Mouse (Mus musculus): ENCODE measurements around the gene Col8a2. TPM values are rescaled to one million over a fixed set of nuclear protein-coding genes. Genes with fewer than 3 reads are reported as not detected.

The Col8a2 gene
- total and polyA plus RNA-seq, 3 experiments, result 0.05 TPM; not detected in 2

GRCm38 (mm10) chr4:126311566-126312200, 25.1 kb downstream of the Col8a2 start:
- ATAC-seq (ENCODE audit: extremely low read depth, insufficient number of reproducible peaks, low FRiP score, poor library complexity, severe bottlenecking) (no peak), DNase-seq (ENCODE audit: low spot score) (no peak)
- Histone ChIP-seq H3K9me3 (replicated peaks) (no peaks in the 10 kb centered on the region), H3K4me3 (ENCODE audit: low read depth, low read length) (no peak overlapping the region), H3K4me1 (ENCODE audit: insufficient read depth, low read depth, low read length) (peaks cover 7% of the 10 kb centered on the region; the same call in 1 of the 2 replicates), H3K27me3 (ENCODE audit: insufficient read depth, low read length) (peaks cover 10% of the 10 kb centered on the region), H3K36me3 (replicated peaks) (peaks cover 32% of the 10 kb centered on the region)
- TF ChIP-seq GATA2 (IDR thresholded peaks at IDR 0.05; ENCODE audit: borderline replicate concordance, low read depth, low read length) (no peak), GATA1 (IDR thresholded peaks at IDR 0.05; ENCODE audit: borderline replicate concordance, low read length) (no peak), TAL1 (conservative IDR thresholded peaks at IDR 0.05; ENCODE audit: low read depth, low read length) (no peak), POLR2AphosphoS5 (IDR thresholded peaks at IDR 0.05; ENCODE audit: insufficient replicate concordance, low read depth, low read length) (no peak), CTCF (IDR thresholded peaks at IDR 0.05; ENCODE audit: low read depth, low read length) (no peak)

DNA sequence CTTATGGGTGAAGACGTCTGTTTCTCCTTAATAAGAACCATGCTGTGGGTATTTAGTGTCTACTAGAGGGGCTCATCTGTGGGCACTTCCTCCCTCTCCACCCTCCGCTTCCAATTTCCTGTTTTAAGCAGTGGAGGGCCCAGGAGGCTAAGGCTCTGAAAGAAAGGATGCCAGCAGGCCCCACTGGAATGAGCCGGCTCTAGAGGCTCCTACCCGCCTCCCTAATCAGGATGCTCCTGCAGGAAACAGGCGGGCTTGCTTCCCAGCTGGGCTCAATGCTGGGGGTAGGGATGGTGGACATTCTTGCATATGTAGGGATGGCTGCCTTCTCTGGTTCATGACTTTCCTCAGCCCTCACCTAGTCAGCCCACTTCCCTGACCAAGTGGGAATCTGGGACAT, 26.6 kb downstream of the Col8a2 start:
- DNase-seq (ENCODE audit: low spot score) (no peak), ATAC-seq (ENCODE audit: extremely low read depth, insufficient number of reproducible peaks, low FRiP score, poor library complexity, severe bottlenecking) (no peak)
- peaks cover 13% of the 10 kb centered on the region for H3K4me1 ChIP-seq (ENCODE audit: insufficient read depth, low read depth, low read length)
- no peaks in the 10 kb centered on the region for H3K9me3 ChIP-seq (replicated peaks)
- peaks cover 5% of the 10 kb centered on the region for H3K27me3 ChIP-seq (ENCODE audit: insufficient read depth, low read length)
- peaks cover 47% of the 10 kb centered on the region for H3K36me3 ChIP-seq (replicated peaks)
- TF ChIP-seq GATA2 (IDR thresholded peaks at IDR 0.05; ENCODE audit: borderline replicate concordance, low read depth, low read length) (no peak), GATA1 (IDR thresholded peaks at IDR 0.05; ENCODE audit: borderline replicate concordance, low read length) (no peak), POLR2AphosphoS5 (IDR thresholded peaks at IDR 0.05; ENCODE audit: insufficient replicate concordance, low read depth, low read length) (no peak), TAL1 (conservative IDR thresholded peaks at IDR 0.05; ENCODE audit: low read depth, low read length) (no peak), CTCF (IDR thresholded peaks at IDR 0.05; ENCODE audit: low read depth, low read length) (no peak)
- no peak overlapping the region for H3K4me3 ChIP-seq (ENCODE audit: low read depth, low read length)

- ATAC-seq (ENCODE audit: extremely low read depth, insufficient number of reproducible peaks, low FRiP score, poor library complexity, severe bottlenecking) (no peak), DNase-seq (ENCODE audit: low spot score) (no peak)
- no peaks in the 10 kb centered on the region for H3K9me3 ChIP-seq (replicated peaks)
- peaks cover 2% of the 10 kb centered on the region; the same call in 1 of the 2 replicates for H3K27me3 ChIP-seq (ENCODE audit: insufficient read depth, low read length)
- H3K4me3 ChIP-seq (ENCODE audit: low read depth, low read length), result no peak overlapping the region
- no peak for TF ChIP-seq GATA2 (IDR thresholded peaks at IDR 0.05; ENCODE audit: borderline replicate concordance, low read depth, low read length)
- TF ChIP-seq CTCF (IDR thresholded peaks at IDR 0.05; ENCODE audit: low read depth, low read length), result no peak
- no peak for TF ChIP-seq TAL1 (conservative IDR thresholded peaks at IDR 0.05; ENCODE audit: low read depth, low read length)
- no peak for TF ChIP-seq POLR2AphosphoS5 (IDR thresholded peaks at IDR 0.05; ENCODE audit: insufficient replicate concordance, low read depth, low read length)
- TF ChIP-seq GATA1 (IDR thresholded peaks at IDR 0.05; ENCODE audit: borderline replicate concordance, low read length), result no peak
- H3K4me1 ChIP-seq (ENCODE audit: insufficient read depth, low read depth, low read length), result peaks cover 17% of the 10 kb centered on the region
- H3K36me3 ChIP-seq (replicated peaks), result peaks cover 59% of the 10 kb centered on the region
Observed at GRCm38 (mm10) chr4:126314393-126314792, 27.8 kb downstream of the Col8a2 start.

DNA sequence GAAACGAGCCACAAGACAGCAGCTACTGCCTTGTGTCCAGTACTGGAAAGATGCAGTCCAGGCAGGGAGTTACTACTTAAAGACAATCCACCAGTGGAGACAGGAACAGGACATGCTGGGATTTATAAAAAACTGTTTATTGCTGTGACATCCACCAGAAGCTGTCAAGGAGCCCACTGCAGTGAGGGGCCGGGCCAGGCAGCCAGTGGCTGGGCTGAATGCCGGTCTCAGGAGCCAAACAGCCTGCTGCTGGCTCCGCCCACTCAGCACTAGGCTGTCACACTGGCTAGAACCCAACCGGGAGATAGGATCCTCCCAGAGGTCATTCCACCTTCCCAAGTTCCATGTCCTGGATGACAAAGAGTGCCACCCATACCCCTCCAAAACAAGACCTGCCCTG, 29.3 kb downstream of the Col8a2 start:
- Histone ChIP-seq H3K36me3 (replicated peaks) (peaks cover 66% of the 10 kb centered on the region), H3K4me1 (ENCODE audit: insufficient read depth, low read depth, low read length) (peaks cover 27% of the 10 kb centered on the region), H3K4me3 (ENCODE audit: low read depth, low read length) (no peak overlapping the region), H3K27me3 (ENCODE audit: insufficient read depth, low read length) (no peaks in the 10 kb centered on the region), H3K9me3 (replicated peaks) (no peaks in the 10 kb centered on the region)
- ATAC-seq (ENCODE audit: extremely low read depth, insufficient number of reproducible peaks, low FRiP score, poor library complexity, severe bottlenecking) (no peak), DNase-seq (ENCODE audit: low spot score) (no peak)
- TF ChIP-seq GATA1 (IDR thresholded peaks at IDR 0.05; ENCODE audit: borderline replicate concordance, low read length) (no peak), TAL1 (conservative IDR thresholded peaks at IDR 0.05; ENCODE audit: low read depth, low read length) (no peak), GATA2 (IDR thresholded peaks at IDR 0.05; ENCODE audit: borderline replicate concordance, low read depth, low read length) (no peak), POLR2AphosphoS5 (IDR thresholded peaks at IDR 0.05; ENCODE audit: insufficient replicate concordance, low read depth, low read length) (no peak), CTCF (IDR thresholded peaks at IDR 0.05; ENCODE audit: low read depth, low read length) (no peak)

DNA sequence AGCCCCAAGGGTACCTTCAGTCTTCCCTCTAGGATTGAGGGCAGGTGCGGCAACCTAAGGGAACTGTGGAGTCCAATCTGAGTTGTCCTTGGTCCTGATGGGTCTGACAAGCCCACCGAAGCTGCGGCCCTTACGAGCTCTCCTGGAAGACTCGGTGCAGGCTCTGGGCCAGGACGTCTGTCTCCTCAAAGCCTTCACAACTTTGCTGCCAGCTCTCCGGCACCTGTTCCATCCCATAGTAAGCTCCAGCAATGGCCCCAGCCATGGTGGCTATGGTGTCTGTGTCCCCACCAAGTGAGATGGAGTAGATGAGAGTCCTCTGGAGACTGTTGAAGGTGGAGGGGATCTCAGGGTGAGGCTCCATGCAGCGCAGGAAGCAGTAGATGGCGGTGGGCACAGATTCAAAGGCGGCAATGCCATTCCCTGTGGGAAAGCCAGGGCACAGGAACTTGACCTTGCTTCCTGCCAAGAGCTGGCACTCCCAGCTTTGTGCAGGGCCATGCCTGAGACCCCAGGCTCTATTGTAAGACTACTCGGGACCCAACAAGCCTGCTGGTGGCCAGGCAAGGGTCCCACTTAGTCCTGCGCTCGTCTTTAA, 29.9 kb downstream of the Col8a2 start:
- DNase-seq (ENCODE audit: low spot score), result no peak
- H3K4me3 ChIP-seq (ENCODE audit: low read depth, low read length), result no peak overlapping the region
- H3K27me3 ChIP-seq (ENCODE audit: insufficient read depth, low read length), result no peaks in the 10 kb centered on the region
- H3K9me3 ChIP-seq (replicated peaks), result no peaks in the 10 kb centered on the region
- TF ChIP-seq GATA1 (IDR thresholded peaks at IDR 0.05; ENCODE audit: borderline replicate concordance, low read length), result no peak
- TF ChIP-seq POLR2AphosphoS5 (IDR thresholded peaks at IDR 0.05; ENCODE audit: insufficient replicate concordance, low read depth, low read length), result no peak
- TF ChIP-seq GATA2 (IDR thresholded peaks at IDR 0.05; ENCODE audit: borderline replicate concordance, low read depth, low read length), result no peak
- no peak for TF ChIP-seq CTCF (IDR thresholded peaks at IDR 0.05; ENCODE audit: low read depth, low read length)
- TF ChIP-seq TAL1 (conservative IDR thresholded peaks at IDR 0.05; ENCODE audit: low read depth, low read length), result no peak
- peaks cover 29% of the 10 kb centered on the region for H3K4me1 ChIP-seq (ENCODE audit: insufficient read depth, low read depth, low read length)
- peaks cover 66% of the 10 kb centered on the region for H3K36me3 ChIP-seq (replicated peaks)
- ATAC-seq (ENCODE audit: extremely low read depth, insufficient number of reproducible peaks, low FRiP score, poor library complexity, severe bottlenecking), result no peak

DNA sequence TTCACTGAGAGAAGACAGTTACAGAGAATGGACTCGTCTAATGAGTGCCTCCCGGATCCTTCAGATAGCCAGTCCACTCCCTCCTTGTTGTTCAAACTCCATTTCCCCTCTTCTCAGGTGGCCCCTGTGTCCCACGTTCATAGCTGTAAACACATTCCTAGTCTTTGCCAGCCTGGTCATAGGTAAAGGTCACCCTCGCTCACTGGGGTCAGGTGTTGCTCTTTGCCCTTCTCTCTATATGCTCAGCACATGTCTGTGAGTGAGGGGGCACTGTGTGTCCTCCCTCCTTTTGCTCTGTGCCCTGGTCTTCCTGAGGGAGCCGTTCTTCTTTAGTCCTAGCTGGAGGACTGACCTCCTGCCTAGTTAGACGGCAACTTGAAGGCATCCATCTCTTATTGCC, 33.2 kb downstream of the Col8a2 start:
- H3K36me3 ChIP-seq (replicated peaks), result peaks cover 52% of the 10 kb centered on the region
- ATAC-seq (ENCODE audit: extremely low read depth, insufficient number of reproducible peaks, low FRiP score, poor library complexity, severe bottlenecking) (no peak), DNase-seq (ENCODE audit: low spot score) (no peak)
- TF ChIP-seq TAL1 (conservative IDR thresholded peaks at IDR 0.05; ENCODE audit: low read depth, low read length), result no peak
- no peak for TF ChIP-seq GATA1 (IDR thresholded peaks at IDR 0.05; ENCODE audit: borderline replicate concordance, low read length)
- TF ChIP-seq CTCF (IDR thresholded peaks at IDR 0.05; ENCODE audit: low read depth, low read length), result no peak
- TF ChIP-seq GATA2 (IDR thresholded peaks at IDR 0.05; ENCODE audit: borderline replicate concordance, low read depth, low read length), result no peak
- no peak for TF ChIP-seq POLR2AphosphoS5 (IDR thresholded peaks at IDR 0.05; ENCODE audit: insufficient replicate concordance, low read depth, low read length)
- 0 out of 2 replicates have a peak, but pooled peaks cover 3% of the 10 kb centered on the region for H3K9me3 ChIP-seq (replicated peaks)
- peaks cover 21% of the 10 kb centered on the region; the same call in 1 of the 2 replicates for H3K27me3 ChIP-seq (ENCODE audit: insufficient read depth, low read length)
- peaks cover 35% of the 10 kb centered on the region for H3K4me1 ChIP-seq (ENCODE audit: insufficient read depth, low read depth, low read length)
- H3K4me3 ChIP-seq (ENCODE audit: low read depth, low read length), result no peak overlapping the region; the same call in 1 of the 2 replicates
